Mouse (Mus musculus): ENCODE measurements at regions not wholly inside any gene's neighbourhood (a gene's known extent, or its start where the extent isn't known, plus 50 kb on each side); places are given as distances from the start of the nearest gene placed in this dataset.

GRCm38 (mm10) chr15:25027865-25028264 is 385.7 kb downstream of the Basp1 start:
- WGBS (ENCODE audit: insufficient replicate concordance), result 72% methylated on average over 8 of the region's 8 CpGs
- H3K4me2 ChIP-seq (ENCODE audit: low read depth, low read length), result no peak overlapping the region
- H3K27ac ChIP-seq (ENCODE audit: low read length), result no peak overlapping the region
- H3K9ac ChIP-seq (ENCODE audit: low read depth, low read length), result no peak overlapping the region
- no peaks in the 10 kb centered on the region for H3K9me3 ChIP-seq (replicated peaks; ENCODE audit: control insufficient read depth, low read length)
- no peaks in the 10 kb centered on the region for H3K4me1 ChIP-seq (ENCODE audit: control insufficient read depth, low read depth, low read length)
- no peak for ATAC-seq (ENCODE audit: low read depth)
- no peak overlapping the region for H3K4me3 ChIP-seq (ENCODE audit: low read depth, low read length)
- H3K36me3 ChIP-seq (ENCODE audit: control insufficient read depth, insufficient read depth), result no peaks in the 10 kb centered on the region
- H3K27me3 ChIP-seq (ENCODE audit: control insufficient read depth, insufficient read depth, low read depth, low read length), result no peaks in the 10 kb centered on the region

- no peak overlapping the region for H3K4me2 ChIP-seq (ENCODE audit: low read depth, low read length)
These were observed 386.6 kb downstream of the Basp1 start for GRCm38 (mm10) chr15:25026786-25027461.

GRCm38 (mm10) chr15:25026351-25026750 is 387.2 kb downstream of the Basp1 start:
- Histone ChIP-seq H3K4me1 (ENCODE audit: control insufficient read depth, low read depth, low read length) (no peaks in the 10 kb centered on the region), H3K4me3 (ENCODE audit: low read depth, low read length) (no peak overlapping the region), H3K36me3 (ENCODE audit: control insufficient read depth, insufficient read depth) (no peaks in the 10 kb centered on the region), H3K27me3 (ENCODE audit: control insufficient read depth, insufficient read depth, low read depth, low read length) (no peaks in the 10 kb centered on the region), H3K9ac (ENCODE audit: low read depth, low read length) (no peak overlapping the region), H3K9me3 (replicated peaks; ENCODE audit: control insufficient read depth, low read length) (no peaks in the 10 kb centered on the region), H3K27ac (ENCODE audit: low read length) (no peak overlapping the region), H3K4me2 (ENCODE audit: low read depth, low read length) (no peak overlapping the region)
- WGBS (ENCODE audit: insufficient replicate concordance), result 58% methylated on average over 8 of the region's 8 CpGs
- ATAC-seq (ENCODE audit: low read depth), result no peak

More at GRCm38 (mm10) chr15:25026786-25027461, 386.6 kb downstream of the Basp1 start:
- no peaks in the 10 kb centered on the region for H3K9me3 ChIP-seq (replicated peaks; ENCODE audit: control insufficient read depth, low read length)
- H3K4me3 ChIP-seq (ENCODE audit: low read depth, low read length), result no peak overlapping the region
- H3K27ac ChIP-seq (ENCODE audit: low read length), result no peak overlapping the region
- H3K27me3 ChIP-seq (ENCODE audit: control insufficient read depth, insufficient read depth, low read depth, low read length), result no peaks in the 10 kb centered on the region
- no peak for ATAC-seq (ENCODE audit: low read depth)
- no peaks in the 10 kb centered on the region for H3K4me1 ChIP-seq (ENCODE audit: control insufficient read depth, low read depth, low read length)
- 18% methylated on average over 15 of the region's 15 CpGs for WGBS (ENCODE audit: insufficient replicate concordance)
- no peaks in the 10 kb centered on the region for H3K36me3 ChIP-seq (ENCODE audit: control insufficient read depth, insufficient read depth)
- H3K9ac ChIP-seq (ENCODE audit: low read depth, low read length), result no peak overlapping the region

GRCm38 (mm10) chr15:25020916-25021315 is 392.6 kb downstream of the Basp1 start:
- no peak overlapping the region for H3K9ac ChIP-seq (ENCODE audit: low read depth, low read length)
- no peak for ATAC-seq (ENCODE audit: low read depth)
- H3K4me3 ChIP-seq (ENCODE audit: low read depth, low read length), result no peak overlapping the region
- no peak overlapping the region for H3K27ac ChIP-seq (ENCODE audit: low read length)
- no peak overlapping the region for H3K4me2 ChIP-seq (ENCODE audit: low read depth, low read length)
- H3K36me3 ChIP-seq (ENCODE audit: control insufficient read depth, insufficient read depth), result no peaks in the 10 kb centered on the region
- no peaks in the 10 kb centered on the region for H3K27me3 ChIP-seq (ENCODE audit: control insufficient read depth, insufficient read depth, low read depth, low read length)
- H3K9me3 ChIP-seq (replicated peaks; ENCODE audit: control insufficient read depth, low read length), result no peaks in the 10 kb centered on the region
- WGBS (ENCODE audit: insufficient replicate concordance), result 39% methylated on average over 3 of the region's 3 CpGs
- H3K4me1 ChIP-seq (ENCODE audit: control insufficient read depth, low read depth, low read length), result no peaks in the 10 kb centered on the region

GRCm38 (mm10) chr15:25019352-25019941 is 394.1 kb downstream of the Basp1 start:
- no peak overlapping the region for H3K4me2 ChIP-seq (ENCODE audit: low read depth, low read length)
- 73% methylated on average over 12 of the region's 12 CpGs for WGBS (ENCODE audit: insufficient replicate concordance)
- no peak overlapping the region for H3K4me3 ChIP-seq (ENCODE audit: low read depth, low read length)
- H3K27me3 ChIP-seq (ENCODE audit: control insufficient read depth, insufficient read depth, low read depth, low read length), result no peaks in the 10 kb centered on the region
- H3K36me3 ChIP-seq (ENCODE audit: control insufficient read depth, insufficient read depth), result no peaks in the 10 kb centered on the region
- H3K9me3 ChIP-seq (replicated peaks; ENCODE audit: control insufficient read depth, low read length), result no peaks in the 10 kb centered on the region
- no peaks in the 10 kb centered on the region for H3K4me1 ChIP-seq (ENCODE audit: control insufficient read depth, low read depth, low read length)
- ATAC-seq (ENCODE audit: low read depth), result no peak
- no peak overlapping the region for H3K9ac ChIP-seq (ENCODE audit: low read depth, low read length)
- H3K27ac ChIP-seq (ENCODE audit: low read length), result no peak overlapping the region

- Histone ChIP-seq H3K4me1 (ENCODE audit: control insufficient read depth, low read depth, low read length) (no peaks in the 10 kb centered on the region), H3K27ac (ENCODE audit: low read length) (no peak overlapping the region), H3K4me3 (ENCODE audit: low read depth, low read length) (no peak overlapping the region), H3K4me2 (ENCODE audit: low read depth, low read length) (no peak overlapping the region), H3K9ac (ENCODE audit: low read depth, low read length) (no peak overlapping the region), H3K9me3 (replicated peaks; ENCODE audit: control insufficient read depth, low read length) (no peaks in the 10 kb centered on the region), H3K27me3 (ENCODE audit: control insufficient read depth, insufficient read depth, low read depth, low read length) (no peaks in the 10 kb centered on the region), H3K36me3 (ENCODE audit: control insufficient read depth, insufficient read depth) (no peaks in the 10 kb centered on the region)
- ATAC-seq (ENCODE audit: low read depth), result no peak
- WGBS (ENCODE audit: insufficient replicate concordance), result 52% methylated on average over 3 of the region's 3 CpGs
These were observed 394.6 kb downstream of the Basp1 start for GRCm38 (mm10) chr15:25018937-25019336.

- no peaks in the 10 kb centered on the region for H3K36me3 ChIP-seq (ENCODE audit: control insufficient read depth, insufficient read depth)
- no peak for ATAC-seq (ENCODE audit: low read depth)
- WGBS (ENCODE audit: insufficient replicate concordance), result 56% methylated on average over 2 of the region's 2 CpGs
These were observed 405.8 kb downstream of the Basp1 start for GRCm38 (mm10) chr15:25007720-25008119.

GRCm38 (mm10) chr15:25000171-25000570 is 413.4 kb downstream of the Basp1 start:
- 61% methylated on average over 3 of the region's 3 CpGs for WGBS (ENCODE audit: insufficient replicate concordance)
- H3K36me3 ChIP-seq (ENCODE audit: control insufficient read depth, insufficient read depth), result no peaks in the 10 kb centered on the region
- no peak overlapping the region for H3K4me3 ChIP-seq (ENCODE audit: low read depth, low read length)
- no peak for ATAC-seq (ENCODE audit: low read depth)
- H3K9ac ChIP-seq (ENCODE audit: low read depth, low read length), result no peak overlapping the region
- H3K9me3 ChIP-seq (replicated peaks; ENCODE audit: control insufficient read depth, low read length), result no peaks in the 10 kb centered on the region
- H3K4me2 ChIP-seq (ENCODE audit: low read depth, low read length), result no peak overlapping the region
- H3K4me1 ChIP-seq (ENCODE audit: control insufficient read depth, low read depth, low read length), result no peaks in the 10 kb centered on the region
- H3K27me3 ChIP-seq (ENCODE audit: control insufficient read depth, insufficient read depth, low read depth, low read length), result no peaks in the 10 kb centered on the region
- H3K27ac ChIP-seq (ENCODE audit: low read length), result no peak overlapping the region

More at GRCm38 (mm10) chr15:25007720-25008119, 405.8 kb downstream of the Basp1 start:
- Histone ChIP-seq H3K4me3 (ENCODE audit: low read depth, low read length) (no peak overlapping the region), H3K9ac (ENCODE audit: low read depth, low read length) (no peak overlapping the region), H3K4me1 (ENCODE audit: control insufficient read depth, low read depth, low read length) (no peaks in the 10 kb centered on the region), H3K9me3 (replicated peaks; ENCODE audit: control insufficient read depth, low read length) (no peaks in the 10 kb centered on the region), H3K27me3 (ENCODE audit: control insufficient read depth, insufficient read depth, low read depth, low read length) (no peaks in the 10 kb centered on the region), H3K4me2 (ENCODE audit: low read depth, low read length) (no peak overlapping the region), H3K27ac (ENCODE audit: low read length) (no peak overlapping the region)

- WGBS (ENCODE audit: insufficient replicate concordance), result 46% methylated on average over 2 of the region's 2 CpGs
- Histone ChIP-seq H3K9me3 (replicated peaks; ENCODE audit: control insufficient read depth, low read length) (no peaks in the 10 kb centered on the region), H3K4me2 (ENCODE audit: low read depth, low read length) (no peak overlapping the region), H3K27ac (ENCODE audit: low read length) (no peak overlapping the region), H3K27me3 (ENCODE audit: control insufficient read depth, insufficient read depth, low read depth, low read length) (no peaks in the 10 kb centered on the region), H3K4me3 (ENCODE audit: low read depth, low read length) (no peak overlapping the region), H3K9ac (ENCODE audit: low read depth, low read length) (no peak overlapping the region), H3K4me1 (ENCODE audit: control insufficient read depth, low read depth, low read length) (no peaks in the 10 kb centered on the region), H3K36me3 (ENCODE audit: control insufficient read depth, insufficient read depth) (no peaks in the 10 kb centered on the region)
- ATAC-seq (ENCODE audit: low read depth), result no peak
These were observed 420.3 kb downstream of the Basp1 start for GRCm38 (mm10) chr15:24993325-24993673.
